Mouse (Mus musculus) limb, embryonic 14.5 days (tissue): ENCODE data around the gene Fgfr2. TPM values are rescaled to one million over a fixed set of nuclear protein-coding genes. Genes with fewer than 3 reads are reported as not detected.
A peak's percentile ranks its signal among the peaks of the same experiment; 100 is the strongest.

ENCODE experiments used
- ATAC-seq: fragments of 200-750 bp; cut with Nextera tagmentation; 2 replicates; pipeline ENCODE4 v1.8.0; 2017; ENCODE audit warnings: low read depth, moderate number of reproducible peaks, moderate TSS enrichment; ENCODE audit not compliant: low FRiP score
- DNase-seq: peaks from one replicate; pipeline ENCODE4 v3.0.0-alpha.2; 2015; ENCODE audit warnings: low spot score
- H3K27ac ChIP-seq: fragments of 300-500 bp; sonication (generic); replicated peaks from 2 replicates; pipeline ENCODE4 v1.5.1; 2014; ENCODE audit warnings: low read depth, mild to moderate bottlenecking, low read length, moderate library complexity, mixed read lengths
- H3K27me3 ChIP-seq: fragments of 300-500 bp; sonication (generic); 2 replicates; pipeline ENCODE4 v1.6.1; 2014; ENCODE audit warnings: low read length, mixed read lengths; ENCODE audit not compliant: control insufficient read depth, insufficient read depth
- H3K36me3 ChIP-seq: fragments of 300-500 bp; sonication (generic); 2 replicates; pipeline ENCODE4 v1.6.1; 2014; ENCODE audit warnings: mild to moderate bottlenecking, low read length, moderate library complexity, mixed read lengths; ENCODE audit not compliant: control insufficient read depth, insufficient read depth
- H3K4me1 ChIP-seq: fragments of 300-500 bp; sonication (generic); 2 replicates; pipeline ENCODE4 v1.6.1; 2014; ENCODE audit warnings: antibody characterized with exemption, low read length, mixed read lengths; ENCODE audit not compliant: control insufficient read depth, insufficient read depth
- H3K4me2 ChIP-seq: fragments of 300-500 bp; sonication (generic); replicated peaks from 2 replicates; pipeline ENCODE4 v1.6.1; 2014; ENCODE audit warnings: low read depth, mild to moderate bottlenecking, low read length, moderate library complexity; ENCODE audit not compliant: severe bottlenecking
- H3K4me3 ChIP-seq: fragments of 300-500 bp; sonication (generic); replicated peaks from 2 replicates; pipeline ENCODE4 v1.5.1; 2014; ENCODE audit warnings: low read length
- H3K9ac ChIP-seq: fragments of 300-500 bp; sonication (generic); 2 replicates; pipeline ENCODE4 v1.6.1; 2014; ENCODE audit warnings: mild to moderate bottlenecking, low read depth, low read length, moderate library complexity; ENCODE audit not compliant: severe bottlenecking
- H3K9me3 ChIP-seq: fragments of 300-500 bp; sonication (generic); 2 replicates; pipeline ENCODE4 v1.6.1; 2016; ENCODE audit warnings: low read length; ENCODE audit not compliant: control insufficient read depth
- POLR2A ChIP-seq: fragments of 200-500 bp; IDR thresholded peaks from 2 replicates; pipeline ENCODE4 v1.8.0; 2012; ENCODE audit warnings: inconsistent platforms, mild to moderate bottlenecking, moderate library complexity, borderline replicate concordance; ENCODE audit not compliant: insufficient read depth, insufficient read length; ENCODE audit errors: extremely low read depth
- WGBS: fragments of 180-500 bp; shearing (Covaris S2); extraction: QIAGEN DNeasy Blood & Tissue Kit; methylation state at CpG from one replicate; pipeline ENCODE4 v1.1.7; 2014; 5-methylcytosine and 5-hydroxymethylcytosine counted together
- polyA plus RNA-seq, 2 experiments: library from polyadenylated mRNA; depleted of rRNA in 1 of 2; stranded (reverse) in 1 of 2; unstranded in 1 of 2; fragments of >200 nt; fragmentation: Nextera tagmentation in 1 of 2; extraction: Ambion mirVana in 1 of 2; gene quantifications; 2 replicates each; pipeline versions ENCODE4 v1.2.1 to v1.2.3; 2012 to 2014

Gene Fgfr2
- polyA plus RNA-seq, 2 experiments = 131 to 133 TPM

GRCm38 (mm10) chr7:132305492-132306375 lies 817.4 kb downstream of the Fgfr2 start:
- no peak overlapping the region for H3K4me2 ChIP-seq
- no peak overlapping the region for H3K9ac ChIP-seq
- TF ChIP-seq POLR2A = no peak
- ATAC-seq (no peak), DNase-seq (no peak)
- 89% methylated on average over 5 of the region's 5 CpGs for WGBS
- no peak overlapping the region for H3K27ac ChIP-seq
- H3K4me3 ChIP-seq = no peak overlapping the region
- no peaks in the 10 kb centered on the region for H3K36me3 ChIP-seq
- no peaks in the 10 kb centered on the region for H3K27me3 ChIP-seq
- 0 out of 2 replicates have a peak, but pooled peaks cover 9% of the 10 kb centered on the region for H3K4me1 ChIP-seq
- H3K9me3 ChIP-seq = no peaks in the 10 kb centered on the region

- Histone ChIP-seq H3K9me3 (no peaks in the 10 kb centered on the region), H3K27me3 (no peaks in the 10 kb centered on the region), H3K27ac (no peak overlapping the region), H3K9ac (no peak overlapping the region), H3K4me3 (no peak overlapping the region), H3K36me3 (no peaks in the 10 kb centered on the region), H3K4me1 (peaks cover 19% of the 10 kb centered on the region), H3K4me2 (no peak overlapping the region)
- ATAC-seq = no peak
- 78% methylated on average over 8 of the region's 8 CpGs for WGBS
- DNase-seq = no peak
- no peak for TF ChIP-seq POLR2A
These were observed 818.6 kb downstream of the Fgfr2 start for GRCm38 (mm10) chr7:132304424-132305085.

- DNase-seq (no peak), ATAC-seq (no peak)
- Histone ChIP-seq H3K27me3 (no peaks in the 10 kb centered on the region), H3K36me3 (no peaks in the 10 kb centered on the region), H3K4me3 (no peak overlapping the region), H3K9me3 (no peaks in the 10 kb centered on the region), H3K9ac (no peak overlapping the region), H3K27ac (no peak overlapping the region), H3K4me1 (peaks cover 22% of the 10 kb centered on the region), H3K4me2 (no peak overlapping the region)
- 72% methylated on average over 7 of the region's 7 CpGs for WGBS
- TF ChIP-seq POLR2A = no peak
These were observed 819.2 kb downstream of the Fgfr2 start for GRCm38 (mm10) chr7:132303988-132304387.

- no peak overlapping the region for H3K4me3 ChIP-seq
- no peaks in the 10 kb centered on the region for H3K27me3 ChIP-seq
- ATAC-seq (no peak), DNase-seq (no peak)
- WGBS = 67% methylated on average over 8 of the region's 8 CpGs
- peaks cover 19% of the 10 kb centered on the region for H3K4me1 ChIP-seq
- H3K9me3 ChIP-seq = no peaks in the 10 kb centered on the region
- no peak overlapping the region for H3K9ac ChIP-seq
- H3K27ac ChIP-seq = no peak overlapping the region
- no peak for TF ChIP-seq POLR2A
- H3K36me3 ChIP-seq = no peaks in the 10 kb centered on the region
- H3K4me2 ChIP-seq = no peak overlapping the region
These were observed 820.5 kb downstream of the Fgfr2 start for GRCm38 (mm10) chr7:132302508-132303241.

GRCm38 (mm10) chr7:132299661-132300210 lies 823.4 kb downstream of the Fgfr2 start:
- H3K9ac ChIP-seq = no peak overlapping the region
- no peak for ATAC-seq
- 17% methylated on average over 5 of the region's 5 CpGs for whole genome bisulfite sequencing
- peak; percentile 42 for DNase-seq
- H3K27me3 ChIP-seq = no peaks in the 10 kb centered on the region
- H3K4me3 ChIP-seq = no peak overlapping the region
- H3K27ac ChIP-seq = no peak overlapping the region
- H3K4me2 ChIP-seq = no peak overlapping the region
- no peaks in the 10 kb centered on the region for H3K9me3 ChIP-seq
- peaks cover 19% of the 10 kb centered on the region for H3K4me1 ChIP-seq
- no peak for TF ChIP-seq POLR2A
- no peaks in the 10 kb centered on the region for H3K36me3 ChIP-seq
